7 mouse cellular contexts compared by ENCODE assay signal in the genomic region with DNA sequence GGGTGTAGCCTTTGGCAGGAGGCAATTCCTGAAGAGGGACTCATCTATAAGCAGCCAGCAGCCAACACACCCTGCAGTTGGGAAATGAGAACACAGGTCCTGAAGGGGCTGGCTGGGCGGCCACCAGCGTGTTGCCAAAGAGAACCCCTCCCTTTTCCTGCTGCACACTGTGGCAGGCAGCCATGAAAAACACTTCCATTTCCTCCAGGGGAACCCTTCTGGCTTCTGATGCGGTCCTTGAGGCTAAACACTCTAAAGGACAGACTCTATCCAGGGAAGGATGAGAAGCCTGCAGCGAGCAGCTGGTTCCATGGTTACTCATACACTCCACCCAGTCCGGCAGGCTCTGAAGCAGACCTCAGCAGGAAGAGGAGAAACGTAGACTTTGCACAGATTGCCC.
DNase-seq lines count a peak whose midpoint lies in the region; ATAC-seq and TF ChIP-seq lines count a peak whose summit lies in the region.

No protein-coding gene starts in this region.

- H3K27me3 ChIP-seq in C2C12 (ENCODE audit: control insufficient read depth, insufficient read depth, insufficient read length), result no peaks in the 10 kb centered on the region
- H3K27me3 ChIP-seq in embryonic facial prominence, embryonic 15.5 days, result no peaks in the 10 kb centered on the region

- TF ChIP-seq CTCF in C2C12 (IDR thresholded peaks at IDR 0.05; ENCODE audit: control insufficient read depth, insufficient read depth, insufficient read length), result no peak

- ATAC-seq in embryonic facial prominence, embryonic 15.5 days (ENCODE audit: insufficient number of reproducible peaks, low FRiP score, low TSS enrichment, low read depth), result peak; percentile 79

- WGBS in embryonic facial prominence, embryonic 15.5 days, result 35% methylated on average over 6 of the region's 6 CpGs

- peaks cover 13% of the 10 kb centered on the region for H3K4me1 ChIP-seq in embryonic facial prominence, embryonic 15.5 days

- H3K27ac ChIP-seq in embryonic facial prominence, embryonic 15.5 days (replicated peaks), result peak overlapping the region; percentile 65; the same call in 1 of the 2 replicates

- intact Hi-C loops in heart, postnatal 10 days (cut with DNase I), result loop anchor here (2.0 to 5.0 kb wide), 4 partner anchors 36 to 176 kb away; a partner anchor contains a TSS
- intact Hi-C loops in left cerebral cortex, postnatal 36 days (cut with DNase I), result loop anchor here (5.0 kb wide), 1 partner anchor 61 kb away; no protein-coding TSS in a partner anchor

- no peak overlapping the region for H3K4me3 ChIP-seq in C2C12 (ENCODE audit: insufficient read depth, poor library complexity, severe bottlenecking)
- H3K4me3 ChIP-seq in embryonic facial prominence, embryonic 15.5 days (replicated peaks), result no peak overlapping the region

- peaks cover 4% of the 10 kb centered on the region for H3K36me3 ChIP-seq in C2C12 (ENCODE audit: control insufficient read depth, insufficient read depth)
- no peaks in the 10 kb centered on the region for H3K36me3 ChIP-seq in embryonic facial prominence, embryonic 15.5 days

- H3ac ChIP-seq in C2C12 (ENCODE audit: control insufficient read depth, insufficient read length, low read depth), result no peak overlapping the region

- peak; percentile 99 for DNase-seq in 3T3-L1 (ENCODE audit: low read depth, low spot score)
- peak; percentile 91 for DNase-seq in heart, postnatal 10 days
- DNase-seq in left cerebral cortex, postnatal 36 days (ENCODE audit: low spot score in 2 of 2), result peak; percentile 25 to 31
- peak; percentile 55 for DNase-seq in ovary, postnatal 36 days (ENCODE audit: low spot score)
- no peak for DNase-seq in cerebellum, adult 9-10 months

- no peak overlapping the region for H3K9ac ChIP-seq in embryonic facial prominence, embryonic 15.5 days

- no peaks in the 10 kb centered on the region for H3K9me3 ChIP-seq in embryonic facial prominence, embryonic 15.5 days (replicated peaks)

- peaks cover 3% of the 10 kb centered on the region for H3K79me2 ChIP-seq in C2C12 (ENCODE audit: control insufficient read depth, insufficient read depth)

- H3K4me2 ChIP-seq in embryonic facial prominence, embryonic 15.5 days (replicated peaks), result no peak overlapping the region

- peaks cover 3% of the 10 kb centered on the region for H3K79me3 ChIP-seq in C2C12 (ENCODE audit: low read depth)

TF ChIP-seq in C2C12, 6 proteins besides CTCF, POLR2A, EP300 and RAD21:
- TF ChIP-seq FOSL1 (IDR thresholded peaks at IDR 0.05; ENCODE audit: insufficient read depth, low read length, poor library complexity, severe bottlenecking) (peak; percentile 31), MYOG (IDR thresholded peaks at IDR 0.05; ENCODE audit: control insufficient read depth, extremely low read depth, insufficient read length) (no peak), CEBPB (IDR thresholded peaks at IDR 0.05; ENCODE audit: low read depth) (peak; percentile 82), MYOD1 (IDR thresholded peaks at IDR 0.05; ENCODE audit: control insufficient read depth, insufficient read length, low read depth) (peak; percentile 90)
